Mouse (Mus musculus) forebrain, postnatal 0 days (tissue): Measurements from ENCODE around the gene Mettl16. TPM values are rescaled to one million over a fixed set of nuclear protein-coding genes. Genes with fewer than 3 reads are reported as not detected.

Source experiments
- ATAC-seq: fragments of 200-750 bp; cut with Nextera tagmentation; 2 replicates; pipeline ENCODE4 v1.8.0; 2017; ENCODE audit warnings: mild to moderate bottlenecking, moderate library complexity
- DNase-seq: peaks from one replicate; pipeline ENCODE4 v3.0.0-alpha.2; 2015
- H3K27ac ChIP-seq: fragments of 300-500 bp; sonication (generic); 2 replicates; pipeline ENCODE4 v1.5.1; 2014; ENCODE audit warnings: low read depth, mild to moderate bottlenecking, antibody characterized with exemption, low read length, moderate library complexity, mixed read lengths
- H3K27me3 ChIP-seq: fragments of 300-500 bp; sonication (generic); 2 replicates; pipeline ENCODE4 v1.6.1; 2014; ENCODE audit warnings: mild to moderate bottlenecking, low read length, mixed read lengths; ENCODE audit not compliant: insufficient read depth
- H3K36me3 ChIP-seq: fragments of 300-500 bp; sonication (generic); 2 replicates; pipeline ENCODE4 v1.6.1; 2014; ENCODE audit warnings: mild to moderate bottlenecking, moderate library complexity; ENCODE audit not compliant: insufficient read depth
- H3K4me1 ChIP-seq: fragments of 300-500 bp; sonication (generic); 2 replicates; pipeline ENCODE4 v1.6.1; 2014; ENCODE audit warnings: antibody characterized with exemption; ENCODE audit not compliant: insufficient read depth
- H3K4me2 ChIP-seq: fragments of 300-500 bp; sonication (generic); 2 replicates; pipeline ENCODE4 v1.6.1; 2014; ENCODE audit warnings: low read depth, mild to moderate bottlenecking, moderate library complexity
- H3K4me3 ChIP-seq: fragments of 300-500 bp; sonication (generic); 2 replicates; pipeline ENCODE4 v1.5.1; 2014; ENCODE audit warnings: low read depth, low read length, mixed read lengths
- H3K9ac ChIP-seq: fragments of 300-500 bp; sonication (generic); 2 replicates; pipeline ENCODE4 v1.6.1; 2014; ENCODE audit warnings: mild to moderate bottlenecking
- H3K9me3 ChIP-seq: fragments of 300-500 bp; sonication (generic); 2 replicates; pipeline ENCODE4 v1.6.1; 2016; ENCODE audit warnings: low read length
- CTCF ChIP-seq: sonication (generic); IDR thresholded peaks from 2 replicates; pipeline ENCODE4 v1.5.1; 2016; ENCODE audit warnings: antibody characterized with exemption, control low read depth, low read depth
- WGBS: fragments of 180-500 bp; shearing (Covaris S2); extraction: QIAGEN DNeasy Blood & Tissue Kit; methylation state at CpG from one replicate; pipeline ENCODE4 v1.1.7; 2014; 5-methylcytosine and 5-hydroxymethylcytosine counted together
- polyA plus RNA-seq: library from polyadenylated mRNA; unstranded; fragments of >200 nt; fragmentation: Nextera tagmentation; extraction: Ambion mirVana; gene quantifications from 2 replicates; pipeline ENCODE4 v1.2.1, GENCODE M21; 2015
- total RNA-seq: library from RNA; depleted of rRNA; stranded (reverse); fragments of >200 nt; gene quantifications from 2 replicates; pipeline ENCODE4 v1.2.3, GENCODE M21; 2014; rRNA removed

Mettl16 gene
- total RNA-seq (18.7 and 19.9 TPM in 2 replicates), polyA plus RNA-seq (17.5 and 22.0 TPM in 2 replicates)

GRCm38 (mm10) chr11:74770595-74771207, at the start of gene Mettl16:
Mettl16 (plus strand) TSS chr11:74770830.
- peaks cover 11% of the 10 kb centered on the region; the same call in 1 of the 2 replicates for H3K36me3 ChIP-seq
- no peaks in the 10 kb centered on the region for H3K27me3 ChIP-seq
- WGBS = 1% methylated on average over 43 of the region's 43 CpGs
- DNase-seq (peak; percentile 98), ATAC-seq (peak; percentile 98)
- H3K9me3 ChIP-seq = no peaks in the 10 kb centered on the region
- H3K4me3 ChIP-seq = peak within 1 kb of the TSS; percentile 82
- peak within 1 kb of the TSS; percentile 96 for H3K27ac ChIP-seq
- H3K4me1 ChIP-seq = peaks cover 12% of the 10 kb centered on the region; the same call in 1 of the 2 replicates
- peak within 1 kb of the TSS; percentile 93 for H3K9ac ChIP-seq
- no peak for TF ChIP-seq CTCF
- peak within 1 kb of the TSS; percentile 69 for H3K4me2 ChIP-seq

- no peaks in the 10 kb centered on the region for H3K9me3 ChIP-seq
- H3K4me3 ChIP-seq = no peak overlapping the region
- no peak overlapping the region for H3K9ac ChIP-seq
- 56% methylated on average over 2 of the region's 2 CpGs for WGBS
- H3K27ac ChIP-seq = no peak overlapping the region
- TF ChIP-seq CTCF = no peak
- DNase-seq (no peak), ATAC-seq (no peak)
- no peaks in the 10 kb centered on the region for H3K27me3 ChIP-seq
- peak overlapping the region; percentile 37 for H3K4me2 ChIP-seq
- H3K36me3 ChIP-seq = no peaks in the 10 kb centered on the region
- H3K4me1 ChIP-seq = peaks cover 8% of the 10 kb centered on the region
These were observed 49.5 kb upstream of the Mettl16 start for GRCm38 (mm10) chr11:74721141-74721540.

- WGBS = 22% methylated on average over 3 of the region's 3 CpGs
These were observed 48.7 kb upstream of the Mettl16 start for GRCm38 (mm10) chr11:74721971-74722370.

GRCm38 (mm10) chr11:74723357-74724234, 47.0 kb upstream of the Mettl16 start:
- ATAC-seq (peak; percentile 84), DNase-seq (peak; percentile 91)
- 1% methylated on average over 51 of the region's 75 CpGs for WGBS
- no peaks in the 10 kb centered on the region for H3K9me3 ChIP-seq
- peak overlapping the region; percentile 100 for H3K4me3 ChIP-seq
- H3K4me1 ChIP-seq = peaks cover 8% of the 10 kb centered on the region
- H3K27me3 ChIP-seq = no peaks in the 10 kb centered on the region
- H3K27ac ChIP-seq = peak overlapping the region; percentile 99
- H3K4me2 ChIP-seq = peak overlapping the region; percentile 56
- no peaks in the 10 kb centered on the region for H3K36me3 ChIP-seq
- no peak for TF ChIP-seq CTCF
- peak overlapping the region; percentile 97 for H3K9ac ChIP-seq

More at GRCm38 (mm10) chr11:74721971-74722370, 48.7 kb upstream of the Mettl16 start:
- no peaks in the 10 kb centered on the region for H3K27me3 ChIP-seq
- H3K27ac ChIP-seq = no peak overlapping the region
- peaks cover 8% of the 10 kb centered on the region for H3K4me1 ChIP-seq
- DNase-seq = no peak
- peak overlapping the region; percentile 56 for H3K4me2 ChIP-seq
- no peak for TF ChIP-seq CTCF
- ATAC-seq = no peak
- H3K4me3 ChIP-seq = peak overlapping the region; percentile 100
- peak overlapping the region; percentile 46 for H3K9ac ChIP-seq
- no peaks in the 10 kb centered on the region for H3K36me3 ChIP-seq
- H3K9me3 ChIP-seq = no peaks in the 10 kb centered on the region

GRCm38 (mm10) chr11:74724235-74724791, 46.3 kb upstream of the Mettl16 start, which contains the start of gene Pafah1b1:
Pafah1b1 (minus strand) TSS chr11:74724670.
- peak; percentile 98 for ATAC-seq
- peak; percentile 45 for TF ChIP-seq CTCF
- WGBS = 3% methylated on average over 50 of the region's 56 CpGs
- DNase-seq = peak; percentile 97
- H3K9ac ChIP-seq = peak within 1 kb of the TSS; percentile 97
- no peaks in the 10 kb centered on the region for H3K27me3 ChIP-seq
- no peaks in the 10 kb centered on the region for H3K9me3 ChIP-seq
- peak within 1 kb of the TSS; percentile 56 for H3K4me2 ChIP-seq
- peak within 1 kb of the TSS; percentile 100 for H3K4me3 ChIP-seq
- H3K27ac ChIP-seq = peak within 1 kb of the TSS; percentile 99
- H3K36me3 ChIP-seq = no peaks in the 10 kb centered on the region
- H3K4me1 ChIP-seq = peaks cover 8% of the 10 kb centered on the region

GRCm38 (mm10) chr11:74725181-74725580, 45.4 kb upstream of the Mettl16 start:
- no peaks in the 10 kb centered on the region for H3K9me3 ChIP-seq
- 0 out of 2 replicates have a peak overlapping the region, but pooled peaks have one; percentile 97 for H3K9ac ChIP-seq
- 57% methylated on average over 5 of the region's 5 CpGs for WGBS
- no peaks in the 10 kb centered on the region for H3K27me3 ChIP-seq
- ATAC-seq (no peak), DNase-seq (no peak)
- H3K27ac ChIP-seq = peak overlapping the region; percentile 99
- no peak for TF ChIP-seq CTCF
- H3K36me3 ChIP-seq = no peaks in the 10 kb centered on the region
- peak overlapping the region; percentile 56 for H3K4me2 ChIP-seq
- H3K4me1 ChIP-seq = peaks cover 8% of the 10 kb centered on the region
- H3K4me3 ChIP-seq = no peak overlapping the region
